Mouse (Mus musculus) MEL (cell line): ENCODE data around the gene Hfm1.

ENCODE experiments used
- CTCF ChIP-seq, 3 experiments: IDR thresholded peaks in 2 of 3; conservative IDR thresholded peaks in 1 of 3; 2 replicates each; pipeline ENCODE4 v1.5.1; 2011 to 2012; ENCODE audit warnings: low read length in 3 of 3, low read depth in 2 of 3, mild to moderate bottlenecking in 2 of 3, improper control_type of control experiment in 1 of 3, inconsistent platforms in 1 of 3, mixed read lengths in 1 of 3, moderate library complexity in 1 of 3; ENCODE audit not compliant: control insufficient read depth in 1 of 3, insufficient read depth in 1 of 3, poor library complexity in 1 of 3, severe bottlenecking in 1 of 3
- GATA1 ChIP-seq: IDR thresholded peaks from 2 replicates; pipeline ENCODE4 v1.6.1; 2011; ENCODE audit warnings: low read depth, low read length, improper control_type of control experiment
- MAFK ChIP-seq: IDR thresholded peaks from 2 replicates; pipeline ENCODE4 v1.6.1; 2011; ENCODE audit warnings: low read depth, mild to moderate bottlenecking, low read length, improper control_type of control experiment, borderline replicate concordance
- POLR2A ChIP-seq, 2 experiments: IDR thresholded peaks; 2 replicates each; pipeline ENCODE4 v1.6.1; 2011 to 2012; ENCODE audit warnings: low read length in 2 of 2, mild to moderate bottlenecking in 2 of 2, control low read depth in 1 of 2, improper control_type of control experiment in 1 of 2, low read depth in 1 of 2, moderate library complexity in 1 of 2; ENCODE audit not compliant: control insufficient read depth in 1 of 2, insufficient read depth in 1 of 2, poor library complexity in 1 of 2
- TCF12 ChIP-seq: IDR thresholded peaks from 2 replicates; pipeline ENCODE4 v1.6.1; 2014; ENCODE audit warnings: low read depth, mild to moderate bottlenecking, inconsistent platforms, low read length, improper control_type of control experiment, moderate library complexity
- USF2 ChIP-seq, 2 experiments: IDR thresholded peaks; 2 replicates each; pipeline ENCODE4 v1.6.1; 2011 to 2012; ENCODE audit warnings: improper control_type of control experiment in 2 of 2, low read length in 2 of 2, borderline replicate concordance in 1 of 2, inconsistent platforms in 1 of 2, low read depth in 1 of 2, mild to moderate bottlenecking in 1 of 2; ENCODE audit not compliant: insufficient read depth in 1 of 2
- ZNF384 ChIP-seq: IDR thresholded peaks from 2 replicates; pipeline ENCODE4 v1.6.1; 2012; ENCODE audit warnings: low read depth, mild to moderate bottlenecking, inconsistent platforms, low read length, improper control_type of control experiment

GRCm38 (mm10) chr5:106825301-106825853, 100.7 kb downstream of the Hfm1 start:
- TF ChIP-seq CTCF (IDR thresholded peaks at IDR 0.05 in 2 of 3, conservative IDR thresholded peaks at IDR 0.05 in 1 of 3; ENCODE audit: control insufficient read depth in 1 of 3, insufficient read depth in 1 of 3, low read depth in 2 of 3, low read length in 3 of 3, poor library complexity in 1 of 3, severe bottlenecking in 1 of 3) (no peak), USF2 (IDR thresholded peaks at IDR 0.05; ENCODE audit: borderline replicate concordance in 1 of 2, insufficient read depth in 1 of 2, low read depth in 1 of 2, low read length in 2 of 2) (no peak), ZNF384 (no peak), POLR2A (IDR thresholded peaks at IDR 0.05; ENCODE audit: control insufficient read depth in 1 of 2, insufficient read depth in 1 of 2, low read depth in 1 of 2, low read length in 2 of 2, poor library complexity in 1 of 2) (no peak), MAFK (no peak), TCF12 (no peak), GATA1 (no peak)
